Mouse (Mus musculus) adrenal gland, adult 10 weeks (tissue): Measurements from ENCODE around the gene Tmem87a. TPM values are rescaled to one million over a fixed set of nuclear protein-coding genes. Genes with fewer than 3 reads are reported as not detected.

Experiments used
- polyA plus RNA-seq: library from polyadenylated mRNA; stranded (reverse); fragments of 350-450 nt; fragmentation: Illumina TruSeq; extraction: RNeasy Lipid Tissue Mini Kit (QIAGEN cat#74804); gene quantifications from one replicate; pipeline ENCODE4 v1.2.3, GENCODE M21; 2014; ENCODE audit warnings: low read depth, low replicate concordance

The Tmem87a gene
- 112 TPM for polyA plus RNA-seq

DNA sequence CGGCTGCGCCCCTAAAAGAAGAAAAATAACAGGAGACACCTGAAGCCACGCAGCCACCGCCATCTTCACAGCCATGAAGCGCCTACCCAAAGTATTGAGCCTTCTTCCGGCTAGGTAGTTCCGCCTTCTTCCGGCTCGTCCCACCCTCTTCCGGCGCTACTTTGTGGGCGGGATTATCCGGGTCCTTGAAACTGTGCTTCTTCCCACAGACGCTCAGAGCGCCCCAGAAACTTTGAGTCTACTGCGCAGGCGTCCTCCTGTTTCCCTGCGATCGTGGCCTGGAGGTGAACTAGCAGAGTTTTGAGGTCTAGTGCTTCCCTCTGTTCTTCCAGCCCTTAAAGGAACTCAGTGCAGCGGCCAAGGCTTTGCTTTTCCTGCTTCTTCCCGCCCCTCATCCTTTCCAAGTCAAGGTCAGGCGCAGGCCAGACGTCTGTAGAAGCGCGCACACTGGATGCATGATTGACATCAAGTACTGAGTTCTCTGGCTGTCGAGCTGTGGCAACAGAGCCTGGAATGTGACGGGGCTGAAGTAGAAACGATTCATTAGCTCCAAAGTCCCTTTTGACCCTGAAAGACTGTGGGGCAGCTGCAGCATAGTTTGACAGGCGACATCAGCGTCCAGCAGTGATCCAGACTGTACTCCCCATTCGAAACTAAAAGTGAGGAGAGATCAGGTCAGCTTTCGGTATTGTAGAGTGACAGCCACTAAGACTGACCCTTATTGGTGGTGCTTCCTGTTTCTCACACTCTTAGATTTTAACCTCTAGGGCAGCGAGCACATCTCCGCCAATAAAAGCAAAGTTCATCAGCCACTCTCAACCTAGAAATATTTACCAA, at the start of gene Tmem87a:
Tmem87a (minus strand) TSS at position 128 of the 837 bp plus-strand sequence.

GRCm38 (mm10) chr2:120403653-120403985, 294 bp downstream of the Tmem87a start, which contains the start of gene Ganc:
Gene Ganc (plus strand): TSS chr2:120403896.

GRCm38 (mm10) chr2:120352682-120353646, 50.9 kb downstream of the Tmem87a start, which contains the start of gene Vps39:
Gene Vps39 (minus strand): TSS chr2:120353137.

DNA sequence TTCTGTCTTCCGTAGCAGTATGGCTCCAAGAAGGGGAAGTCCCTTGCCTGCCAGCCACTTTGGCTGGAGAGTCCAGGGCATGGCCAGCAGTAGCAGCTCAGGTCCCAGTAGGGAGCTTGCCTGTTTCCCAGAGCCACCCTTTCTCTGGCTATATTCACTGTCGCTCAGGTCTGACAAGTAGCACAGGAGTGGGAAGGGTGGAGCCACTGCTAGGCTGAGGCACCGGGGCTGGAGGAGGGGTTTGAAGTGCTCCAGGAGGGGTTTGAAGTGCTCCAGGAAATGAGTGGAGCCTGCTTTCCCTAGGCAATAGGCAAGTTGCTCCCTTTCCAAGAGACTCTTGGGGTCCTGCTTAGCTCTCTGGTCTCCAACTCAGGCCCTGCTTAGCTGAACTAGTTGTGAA, 89.9 kb downstream of the Tmem87a start, which contains the start of gene Pla2g4f:
Pla2g4f (minus strand) TSS at position 190 of the 400 bp plus-strand sequence.

Other genes starting within 250 kb of the Tmem87a start
- gene Ehd4, start 249.5 kb downstream of the Tmem87a start, polyA plus RNA-seq: 34.1 TPM
- gene Pla2g4e, start 158.8 kb downstream of the Tmem87a start, polyA plus RNA-seq: not detected
- not detected for gene Pla2g4d, start 114.9 kb downstream of the Tmem87a start, polyA plus RNA-seq
- not detected for gene Pla2g4f, start 89.9 kb downstream of the Tmem87a start, polyA plus RNA-seq
- gene Vps39, start 51.0 kb downstream of the Tmem87a start, polyA plus RNA-seq: 42.2 TPM
- 33.9 TPM for gene Ganc, start 217 bp downstream of the Tmem87a start, polyA plus RNA-seq
- gene Capn3, start 51.9 kb upstream of the Tmem87a start, polyA plus RNA-seq: 0.52 TPM
- 96.3 TPM for gene Zfp106, start 159.7 kb upstream of the Tmem87a start, polyA plus RNA-seq
- gene Snap23, start 163.6 kb upstream of the Tmem87a start, polyA plus RNA-seq: 162 TPM
- 65.0 TPM for gene Haus2, start 205.3 kb upstream of the Tmem87a start, polyA plus RNA-seq
- gene Lrrc57, start 205.4 kb upstream of the Tmem87a start, polyA plus RNA-seq: 59.8 TPM
- 13.9 TPM for gene Stard9, start 225.0 kb upstream of the Tmem87a start, polyA plus RNA-seq